Mouse (Mus musculus) liver, embryonic 15.5 days (tissue): ENCODE results near the gene Ddx56. TPM values are rescaled to one million over a fixed set of nuclear protein-coding genes. Genes with fewer than 3 reads are reported as not detected.

ENCODE experiments used
- ATAC-seq: fragments of 200-750 bp; cut with Nextera tagmentation; 2 replicates; pipeline ENCODE4 v1.8.0; 2017; ENCODE audit warnings: moderate number of reproducible peaks, mild to moderate bottlenecking, moderate library complexity; ENCODE audit not compliant: insufficient read depth
- H3K27ac ChIP-seq: fragments of 300-500 bp; sonication (generic); replicated peaks from 2 replicates; pipeline ENCODE4 v1.5.1; 2015; ENCODE audit warnings: mild to moderate bottlenecking, inconsistent platforms
- H3K27me3 ChIP-seq: fragments of 300-500 bp; sonication (generic); 2 replicates; pipeline ENCODE4 v1.6.1; 2015; ENCODE audit warnings: mild to moderate bottlenecking, inconsistent platforms
- H3K36me3 ChIP-seq: fragments of 300-500 bp; sonication (generic); replicated peaks from 2 replicates; pipeline ENCODE4 v1.6.1; 2015; ENCODE audit warnings: moderate library complexity, mild to moderate bottlenecking, inconsistent platforms
- H3K4me1 ChIP-seq: fragments of 300-500 bp; sonication (generic); replicated peaks from 2 replicates; pipeline ENCODE4 v1.6.1; 2015; ENCODE audit warnings: inconsistent platforms
- H3K4me2 ChIP-seq: fragments of 300-500 bp; sonication (generic); 2 replicates; pipeline ENCODE4 v1.6.1; 2015; ENCODE audit warnings: moderate library complexity, mild to moderate bottlenecking, inconsistent platforms
- H3K4me3 ChIP-seq: fragments of 300-500 bp; sonication (generic); replicated peaks from 2 replicates; pipeline ENCODE4 v1.5.1; 2015; ENCODE audit warnings: mild to moderate bottlenecking, inconsistent platforms
- H3K9ac ChIP-seq: fragments of 300-500 bp; sonication (generic); 2 replicates; pipeline ENCODE4 v1.6.1; 2015; ENCODE audit warnings: moderate library complexity, mild to moderate bottlenecking, inconsistent platforms
- H3K9me3 ChIP-seq: fragments of 300-500 bp; sonication (generic); replicated peaks from 2 replicates; pipeline ENCODE4 v1.6.1; 2016; ENCODE audit warnings: inconsistent platforms
- WGBS: fragments of 180-500 bp; shearing (Covaris S2); methylation state at CpG from one replicate; pipeline ENCODE4 v1.1.7; 2015; ENCODE audit warnings: mixed read lengths; ENCODE audit not compliant: insufficient replicate concordance; 5-methylcytosine and 5-hydroxymethylcytosine counted together
- polyA plus RNA-seq: library from polyadenylated mRNA; unstranded; fragments of >200 nt; fragmentation: Nextera tagmentation; extraction: Ambion mirVana; gene quantifications from 2 replicates; pipeline ENCODE4 v1.2.1, GENCODE M21; 2015

The Ddx56 gene
- polyA plus RNA-seq, result 44.0 and 44.1 TPM in 2 replicates

- Histone ChIP-seq H3K4me1 (peaks cover 30% of the 10 kb centered on the region), H3K9me3 (no peaks in the 10 kb centered on the region), H3K36me3 (peaks cover 61% of the 10 kb centered on the region), H3K27me3 (no peaks in the 10 kb centered on the region), H3K9ac (peak within 1 kb of the TSS; percentile 81), H3K4me2 (peak within 1 kb of the TSS; percentile 91), H3K27ac (peak within 1 kb of the TSS; percentile 95), H3K4me3 (peak within 1 kb of the TSS; percentile 77)
- ATAC-seq, result peak; percentile 95
- 1% methylated on average over 50 of the region's 50 CpGs for WGBS
These were observed at the start of gene Ddx56 for GRCm38 (mm10) chr11:6267320-6268254. Gene Ddx56 (minus strand): TSS chr11:6267772.

GRCm38 (mm10) chr11:6316821-6317220, 49.2 kb upstream of the Ddx56 start:
- peaks cover 91% of the 10 kb centered on the region for H3K36me3 ChIP-seq
- 86% methylated on average over 11 of the region's 11 CpGs for whole genome bisulfite sequencing
- H3K27me3 ChIP-seq, result no peaks in the 10 kb centered on the region
- no peak overlapping the region for H3K9ac ChIP-seq
- H3K4me3 ChIP-seq, result no peak overlapping the region
- H3K4me2 ChIP-seq, result no peak overlapping the region
- no peak overlapping the region for H3K27ac ChIP-seq
- ATAC-seq, result no peak
- H3K4me1 ChIP-seq, result no peaks in the 10 kb centered on the region
- H3K9me3 ChIP-seq, result no peaks in the 10 kb centered on the region

GRCm38 (mm10) chr11:6313874-6314406, 46.4 kb upstream of the Ddx56 start:
- Histone ChIP-seq H3K9ac (no peak overlapping the region), H3K9me3 (no peaks in the 10 kb centered on the region), H3K27ac (no peak overlapping the region), H3K4me2 (no peak overlapping the region), H3K27me3 (no peaks in the 10 kb centered on the region), H3K4me1 (no peaks in the 10 kb centered on the region), H3K36me3 (peaks cover 88% of the 10 kb centered on the region), H3K4me3 (no peak overlapping the region)
- ATAC-seq, result no peak
- WGBS, result 81% methylated on average over 7 of the region's 7 CpGs

GRCm38 (mm10) chr11:6308181-6308580, 40.6 kb upstream of the Ddx56 start:
- WGBS, result 89% methylated on average over 4 of the region's 4 CpGs
- H3K27me3 ChIP-seq, result no peaks in the 10 kb centered on the region
- no peaks in the 10 kb centered on the region for H3K9me3 ChIP-seq
- no peak overlapping the region for H3K4me3 ChIP-seq
- H3K4me2 ChIP-seq, result no peak overlapping the region
- H3K4me1 ChIP-seq, result 0 out of 2 replicates have a peak, but pooled peaks cover 6% of the 10 kb centered on the region
- no peak overlapping the region for H3K9ac ChIP-seq
- ATAC-seq, result no peak
- no peak overlapping the region for H3K27ac ChIP-seq
- peaks cover 85% of the 10 kb centered on the region for H3K36me3 ChIP-seq

GRCm38 (mm10) chr11:6305943-6306430, 38.4 kb upstream of the Ddx56 start:
- WGBS, result 65% methylated on average over 1 of the region's 1 CpGs
- Histone ChIP-seq H3K9ac (no peak overlapping the region), H3K27ac (no peak overlapping the region), H3K4me3 (no peak overlapping the region), H3K27me3 (no peaks in the 10 kb centered on the region), H3K4me1 (0 out of 2 replicates have a peak, but pooled peaks cover 6% of the 10 kb centered on the region), H3K36me3 (peaks cover 90% of the 10 kb centered on the region), H3K4me2 (no peak overlapping the region), H3K9me3 (no peaks in the 10 kb centered on the region)
- ATAC-seq, result no peak

GRCm38 (mm10) chr11:6302793-6303192, 35.2 kb upstream of the Ddx56 start:
- H3K27ac ChIP-seq, result no peak overlapping the region
- H3K36me3 ChIP-seq, result peaks cover 92% of the 10 kb centered on the region

GRCm38 (mm10) chr11:6299435-6299834, 31.9 kb upstream of the Ddx56 start:
- H3K4me2 ChIP-seq, result no peak overlapping the region
- H3K9me3 ChIP-seq, result no peaks in the 10 kb centered on the region
- H3K4me1 ChIP-seq, result peaks cover 36% of the 10 kb centered on the region
- H3K27me3 ChIP-seq, result no peaks in the 10 kb centered on the region
- no peak overlapping the region for H3K27ac ChIP-seq
- 72% methylated on average over 2 of the region's 2 CpGs for WGBS
- no peak for ATAC-seq
- H3K36me3 ChIP-seq, result peaks cover 73% of the 10 kb centered on the region
- no peak overlapping the region for H3K9ac ChIP-seq
- no peak overlapping the region for H3K4me3 ChIP-seq

More at GRCm38 (mm10) chr11:6302793-6303192, 35.2 kb upstream of the Ddx56 start:
- Histone ChIP-seq H3K27me3 (no peaks in the 10 kb centered on the region), H3K9ac (no peak overlapping the region), H3K4me3 (no peak overlapping the region), H3K9me3 (no peaks in the 10 kb centered on the region), H3K4me1 (peaks cover 16% of the 10 kb centered on the region; the same call in 1 of the 2 replicates), H3K4me2 (no peak overlapping the region)
- WGBS, result 83% methylated on average over 2 of the region's 2 CpGs
- no peak for ATAC-seq

GRCm38 (mm10) chr11:6296077-6296476, 28.5 kb upstream of the Ddx56 start:
- no peaks in the 10 kb centered on the region for H3K27me3 ChIP-seq
- peak overlapping the region; percentile 96; the same call in 1 of the 2 replicates for H3K27ac ChIP-seq
- H3K4me3 ChIP-seq, result no peak overlapping the region; the same call in 1 of the 2 replicates
- no peak for ATAC-seq
- H3K9me3 ChIP-seq, result no peaks in the 10 kb centered on the region
- no peak overlapping the region; the same call in 1 of the 2 replicates for H3K9ac ChIP-seq
- peaks cover 59% of the 10 kb centered on the region for H3K4me1 ChIP-seq
- H3K36me3 ChIP-seq, result peaks cover 46% of the 10 kb centered on the region
- peak overlapping the region; percentile 79; the same call in 1 of the 2 replicates for H3K4me2 ChIP-seq

- H3K27ac ChIP-seq, result peak overlapping the region; percentile 96
- H3K27me3 ChIP-seq, result no peaks in the 10 kb centered on the region
- peak overlapping the region; percentile 79 for H3K4me2 ChIP-seq
- no peaks in the 10 kb centered on the region for H3K9me3 ChIP-seq
- H3K36me3 ChIP-seq, result peaks cover 31% of the 10 kb centered on the region
- 0 out of 2 replicates have a peak overlapping the region, but pooled peaks have one; percentile 11 for H3K9ac ChIP-seq
- WGBS, result 57% methylated on average over 4 of the region's 4 CpGs
- ATAC-seq, result peak; percentile 74
- H3K4me3 ChIP-seq, result peak overlapping the region; percentile 32
- H3K4me1 ChIP-seq, result peaks cover 65% of the 10 kb centered on the region
These were observed 27.1 kb upstream of the Ddx56 start for GRCm38 (mm10) chr11:6294632-6295031.

- Histone ChIP-seq H3K4me1 (peaks cover 58% of the 10 kb centered on the region), H3K9ac (peak overlapping the region; percentile 51), H3K4me3 (peak overlapping the region; percentile 89), H3K4me2 (peak overlapping the region; percentile 79), H3K27ac (peak overlapping the region; percentile 96), H3K9me3 (no peaks in the 10 kb centered on the region), H3K27me3 (no peaks in the 10 kb centered on the region), H3K36me3 (peaks cover 21% of the 10 kb centered on the region)
- 78% methylated on average over 2 of the region's 2 CpGs for WGBS
- no peak for ATAC-seq
These were observed 26.0 kb upstream of the Ddx56 start for GRCm38 (mm10) chr11:6293601-6294000.

GRCm38 (mm10) chr11:6292988-6293349, 25.4 kb upstream of the Ddx56 start:
- 83% methylated on average over 4 of the region's 4 CpGs for WGBS
- peaks cover 56% of the 10 kb centered on the region for H3K4me1 ChIP-seq
- peak overlapping the region; percentile 89 for H3K4me3 ChIP-seq

More at GRCm38 (mm10) chr11:6292988-6293349, 25.4 kb upstream of the Ddx56 start:
- Histone ChIP-seq H3K27me3 (no peaks in the 10 kb centered on the region), H3K9ac (no peak overlapping the region), H3K9me3 (no peaks in the 10 kb centered on the region), H3K36me3 (peaks cover 15% of the 10 kb centered on the region), H3K4me2 (peak overlapping the region; percentile 79), H3K27ac (peak overlapping the region; percentile 96)
- ATAC-seq, result no peak
